Mouse (Mus musculus) embryonic facial prominence, embryonic 11.5 days (tissue): ENCODE measurements around the gene Ddx58. TPM values are rescaled to one million over a fixed set of nuclear protein-coding genes. Genes with fewer than 3 reads are reported as not detected.

Experiments used
- ATAC-seq: fragments of 200-750 bp; cut with Nextera tagmentation; replicated peaks from 2 replicates; pipeline ENCODE4 v1.8.0; 2017; ENCODE audit warnings: low read depth; ENCODE audit not compliant: insufficient number of reproducible peaks, low FRiP score, low TSS enrichment
- DNase-seq: peaks from one replicate; pipeline ENCODE4 v3.0.0-alpha.2; 2015; ENCODE audit warnings: low spot score
- H3K27ac ChIP-seq: fragments of 300-500 bp; sonication (generic); replicated peaks from 2 replicates; pipeline ENCODE4 v1.5.1; 2014; ENCODE audit warnings: mild to moderate bottlenecking, low read depth, low read length, control low read depth
- H3K27me3 ChIP-seq: fragments of 300-500 bp; sonication (generic); 2 replicates; pipeline ENCODE4 v1.6.1; 2014; ENCODE audit warnings: mild to moderate bottlenecking, low read length, moderate library complexity, mixed read lengths; ENCODE audit not compliant: control insufficient read depth, insufficient read depth
- H3K36me3 ChIP-seq: fragments of 300-500 bp; sonication (generic); replicated peaks from 2 replicates; pipeline ENCODE4 v1.6.1; 2014; ENCODE audit warnings: low read depth, mild to moderate bottlenecking, low read length, moderate library complexity, mixed read lengths; ENCODE audit not compliant: control insufficient read depth, insufficient read depth
- H3K4me1 ChIP-seq: fragments of 300-500 bp; sonication (generic); 2 replicates; pipeline ENCODE4 v1.6.1; 2014; ENCODE audit warnings: low read length, mixed read lengths; ENCODE audit not compliant: control insufficient read depth, insufficient read depth
- H3K4me2 ChIP-seq: fragments of 300-500 bp; sonication (generic); 2 replicates; pipeline ENCODE4 v1.6.1; 2014; ENCODE audit warnings: low read depth, mild to moderate bottlenecking, control low read depth, low read length, moderate library complexity
- H3K4me3 ChIP-seq: fragments of 300-500 bp; sonication (generic); 2 replicates; pipeline ENCODE4 v1.5.1; 2014; ENCODE audit warnings: low read depth, low read length, control low read depth
- H3K9ac ChIP-seq: fragments of 300-500 bp; sonication (generic); replicated peaks from 2 replicates; pipeline ENCODE4 v1.6.1; 2014; ENCODE audit warnings: mild to moderate bottlenecking, control low read depth, low read length
- H3K9me3 ChIP-seq: fragments of 300-500 bp; sonication (generic); replicated peaks from 2 replicates; pipeline ENCODE4 v1.6.1; 2016; ENCODE audit warnings: mild to moderate bottlenecking, low read length, inconsistent platforms, mixed read lengths; ENCODE audit not compliant: control insufficient read depth
- WGBS: fragments of 180-500 bp; shearing (Covaris S2); extraction: QIAGEN DNeasy Blood & Tissue Kit; methylation state at CpG from one replicate; pipeline ENCODE4 v1.1.7; 2014; 5-methylcytosine and 5-hydroxymethylcytosine counted together
- polyA plus RNA-seq: library from polyadenylated mRNA; unstranded; fragments of >200 nt; fragmentation: Nextera tagmentation; extraction: Ambion mirVana; gene quantifications from 2 replicates; pipeline ENCODE4 v1.2.1, GENCODE M21; 2014

Ddx58 gene
- polyA plus RNA-seq, 1 experiment from 2014 or later = 4.6 TPM

DNA sequence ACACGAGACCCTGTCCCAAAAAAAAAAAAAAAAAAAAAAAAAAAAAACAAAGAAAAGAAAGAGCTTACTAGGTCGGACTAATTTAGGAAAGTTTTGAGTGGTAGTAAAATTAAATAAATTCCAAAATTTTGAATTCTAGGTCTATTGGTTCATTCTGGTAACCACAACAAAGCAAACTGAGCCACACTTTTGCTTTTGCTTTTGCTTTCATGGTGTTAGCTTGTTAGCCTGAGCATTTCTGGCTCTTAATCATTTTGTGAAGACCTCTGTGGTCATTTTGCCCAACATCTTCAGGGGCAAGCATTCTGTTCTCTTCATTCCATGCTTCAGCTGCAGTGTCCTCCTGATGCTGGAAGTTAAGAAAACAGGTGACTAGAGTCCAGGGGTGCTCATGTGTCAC is 67.3 kb downstream of the Ddx58 start:
- Histone ChIP-seq H3K27ac (no peak overlapping the region), H3K4me2 (no peak overlapping the region), H3K9me3 (no peaks in the 10 kb centered on the region), H3K36me3 (no peaks in the 10 kb centered on the region; the same call in 1 of the 2 replicates), H3K4me3 (no peak overlapping the region), H3K4me1 (no peaks in the 10 kb centered on the region), H3K27me3 (no peaks in the 10 kb centered on the region), H3K9ac (no peak overlapping the region)
- ATAC-seq (no peak), DNase-seq (no peak)
- 81% methylated on average over 2 of the region's 2 CpGs for WGBS

DNA sequence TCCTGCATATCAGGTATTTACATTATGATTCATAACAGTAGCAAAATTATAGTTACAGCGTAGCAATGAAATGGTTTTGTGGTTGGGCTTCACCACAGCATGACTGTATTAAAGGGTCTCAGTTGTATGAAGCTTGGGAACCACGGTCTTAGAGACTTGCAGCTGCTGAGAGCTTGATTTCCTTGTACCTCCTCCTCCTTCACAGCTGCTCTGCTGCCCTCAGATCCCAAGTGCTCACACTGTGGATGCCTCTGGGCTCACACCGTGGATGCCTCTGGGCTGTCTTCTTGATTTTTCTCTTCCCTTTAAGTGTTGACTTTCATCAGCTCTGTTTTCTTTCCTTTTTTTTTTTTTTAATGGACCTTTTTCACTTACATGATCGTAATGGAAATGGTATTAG is 68.2 kb downstream of the Ddx58 start:
- no peaks in the 10 kb centered on the region for H3K27me3 ChIP-seq
- no peaks in the 10 kb centered on the region for H3K9me3 ChIP-seq
- H3K9ac ChIP-seq = no peak overlapping the region
- no peaks in the 10 kb centered on the region for H3K4me1 ChIP-seq
- H3K4me3 ChIP-seq = no peak overlapping the region
- ATAC-seq (no peak), DNase-seq (no peak)
- no peak overlapping the region for H3K4me2 ChIP-seq
- H3K27ac ChIP-seq = no peak overlapping the region
- no peaks in the 10 kb centered on the region; the same call in 1 of the 2 replicates for H3K36me3 ChIP-seq
- 93% methylated on average over 4 of the region's 4 CpGs for WGBS

DNA sequence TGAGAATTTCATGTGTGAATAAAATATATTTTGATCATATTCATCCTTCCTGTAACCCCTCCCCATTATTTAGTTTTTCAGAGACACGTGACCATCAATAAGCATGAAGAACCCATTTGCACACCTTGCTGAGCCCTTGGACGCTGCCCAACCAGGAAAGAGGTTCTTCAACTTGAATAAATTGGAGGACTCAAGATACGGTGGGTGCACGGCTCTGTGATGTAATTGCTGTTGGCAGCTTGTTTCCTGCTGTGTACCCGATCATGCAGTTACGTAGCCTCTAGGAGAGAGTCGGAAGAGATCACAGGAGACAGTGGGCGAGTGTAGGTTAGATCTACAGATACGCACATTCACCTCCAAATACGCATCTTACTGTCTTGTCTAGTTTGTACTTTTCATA is 76.0 kb downstream of the Ddx58 start:
- Histone ChIP-seq H3K27me3 (no peaks in the 10 kb centered on the region), H3K4me1 (no peaks in the 10 kb centered on the region), H3K36me3 (no peaks in the 10 kb centered on the region), H3K4me3 (no peak overlapping the region), H3K27ac (no peak overlapping the region), H3K9me3 (no peaks in the 10 kb centered on the region), H3K9ac (no peak overlapping the region), H3K4me2 (no peak overlapping the region)
- 73% methylated on average over 10 of the region's 10 CpGs for WGBS
- ATAC-seq = no peak
- DNase-seq = no peak

DNA sequence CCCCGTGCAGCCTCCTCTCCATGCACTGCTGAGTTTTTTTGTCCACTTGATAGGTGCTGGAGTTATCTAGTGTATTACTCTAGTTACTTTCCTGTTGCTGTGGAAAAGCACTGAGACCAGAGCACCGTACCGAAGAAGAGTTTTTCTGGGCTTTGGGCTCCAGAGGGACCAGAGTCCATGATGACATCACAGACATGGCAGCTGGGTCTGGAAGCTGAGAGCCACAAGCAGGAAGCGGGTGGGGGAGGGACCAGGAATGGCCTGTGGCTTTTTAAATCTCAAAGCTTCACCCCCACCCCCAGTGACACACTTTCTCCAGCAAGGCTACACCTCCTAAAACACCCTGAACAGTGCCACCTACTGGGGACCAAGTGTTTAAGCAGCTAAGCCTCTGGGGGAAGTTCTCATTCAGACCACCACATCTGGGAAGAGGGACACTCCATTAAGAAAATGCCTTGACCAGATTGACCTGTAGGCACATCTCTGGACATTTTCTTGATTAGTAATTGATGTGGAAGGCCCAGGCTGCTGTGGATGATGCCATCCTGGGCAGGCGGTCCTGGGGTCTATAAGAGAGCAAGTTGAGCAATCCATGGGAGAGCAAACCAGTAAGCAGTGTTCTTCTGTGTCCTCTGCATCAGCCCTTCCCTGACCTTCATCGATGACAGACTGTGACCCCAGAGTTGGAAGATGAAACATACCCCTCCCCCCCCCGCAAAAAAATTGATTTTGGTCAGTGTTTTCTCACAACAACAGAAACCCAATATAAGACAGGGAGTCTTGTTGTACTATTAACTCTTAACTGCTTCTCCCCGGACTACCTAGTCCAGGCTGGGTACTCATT is 78.8 kb downstream of the Ddx58 start:
- Histone ChIP-seq H3K9me3 (no peaks in the 10 kb centered on the region), H3K36me3 (no peaks in the 10 kb centered on the region), H3K4me2 (no peak overlapping the region), H3K27me3 (no peaks in the 10 kb centered on the region), H3K9ac (no peak overlapping the region), H3K27ac (no peak overlapping the region), H3K4me3 (no peak overlapping the region), H3K4me1 (no peaks in the 10 kb centered on the region)
- DNase-seq (no peak), ATAC-seq (no peak)
- WGBS = 98% methylated on average over 8 of the region's 8 CpGs

DNA sequence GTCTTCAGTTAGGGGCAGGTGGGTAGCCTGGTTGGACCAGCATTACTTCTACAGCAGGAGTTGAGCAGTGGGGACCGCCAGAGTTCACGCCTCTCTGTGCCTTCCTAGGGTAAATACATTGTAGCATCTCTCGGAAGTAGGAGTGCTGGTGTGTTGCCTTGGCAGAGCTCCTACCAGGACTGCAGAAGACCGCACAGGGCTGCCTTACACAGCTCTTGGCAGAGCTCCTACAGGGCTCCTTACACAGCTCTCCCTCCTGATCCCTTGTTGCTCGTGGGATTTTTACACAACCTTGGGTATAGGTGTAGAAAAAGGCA is 81.4 kb downstream of the Ddx58 start:
- H3K9ac ChIP-seq = no peak overlapping the region
- WGBS = 92% methylated on average over 5 of the region's 5 CpGs
- no peak overlapping the region for H3K27ac ChIP-seq
- no peak overlapping the region for H3K4me3 ChIP-seq
- H3K9me3 ChIP-seq = no peaks in the 10 kb centered on the region
- ATAC-seq = no peak
- no peaks in the 10 kb centered on the region for H3K4me1 ChIP-seq
- no peaks in the 10 kb centered on the region for H3K27me3 ChIP-seq
- H3K4me2 ChIP-seq = no peak overlapping the region
- no peak for DNase-seq
- H3K36me3 ChIP-seq = no peaks in the 10 kb centered on the region

DNA sequence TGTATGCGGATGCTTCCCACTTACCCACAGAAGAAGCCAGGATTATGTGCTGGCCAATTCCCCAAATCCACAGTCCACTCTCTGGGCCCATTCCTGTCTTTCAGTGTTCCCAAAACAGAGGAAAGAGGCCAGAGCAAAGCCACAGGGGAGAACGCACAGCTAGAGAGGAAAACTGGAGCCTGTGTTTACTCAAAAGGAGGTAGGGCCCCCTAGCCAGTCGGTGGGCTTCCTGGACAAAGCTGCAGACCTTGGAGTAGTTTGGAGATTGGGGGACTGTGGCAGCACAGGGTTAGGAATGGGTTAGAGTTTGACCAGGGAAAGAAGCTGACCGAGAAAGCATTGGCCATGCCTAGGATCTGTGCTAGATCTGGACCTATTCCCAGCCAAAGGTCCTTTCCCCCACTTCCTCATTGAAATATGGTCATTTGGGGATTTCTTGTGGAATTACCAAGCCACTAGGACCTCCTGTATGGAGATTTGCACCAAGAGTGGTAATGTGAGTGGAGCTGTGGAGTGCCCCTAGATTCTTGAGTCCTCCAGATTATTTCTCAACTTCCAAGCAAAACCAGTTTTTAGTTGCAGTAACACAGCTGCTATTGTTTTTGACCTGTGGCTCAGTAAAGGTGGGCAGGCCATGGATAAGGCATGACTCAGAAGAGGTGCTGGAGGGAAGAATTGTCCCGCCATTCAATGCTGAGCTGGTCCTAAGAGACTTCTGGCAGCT is 82.0 kb downstream of the Ddx58 start:
- Histone ChIP-seq H3K9me3 (no peaks in the 10 kb centered on the region), H3K4me3 (no peak overlapping the region), H3K9ac (no peak overlapping the region), H3K27ac (no peak overlapping the region), H3K36me3 (no peaks in the 10 kb centered on the region), H3K4me2 (no peak overlapping the region), H3K4me1 (no peaks in the 10 kb centered on the region), H3K27me3 (no peaks in the 10 kb centered on the region)
- ATAC-seq (no peak), DNase-seq (no peak)
- 75% methylated on average over 5 of the region's 5 CpGs for WGBS

DNA sequence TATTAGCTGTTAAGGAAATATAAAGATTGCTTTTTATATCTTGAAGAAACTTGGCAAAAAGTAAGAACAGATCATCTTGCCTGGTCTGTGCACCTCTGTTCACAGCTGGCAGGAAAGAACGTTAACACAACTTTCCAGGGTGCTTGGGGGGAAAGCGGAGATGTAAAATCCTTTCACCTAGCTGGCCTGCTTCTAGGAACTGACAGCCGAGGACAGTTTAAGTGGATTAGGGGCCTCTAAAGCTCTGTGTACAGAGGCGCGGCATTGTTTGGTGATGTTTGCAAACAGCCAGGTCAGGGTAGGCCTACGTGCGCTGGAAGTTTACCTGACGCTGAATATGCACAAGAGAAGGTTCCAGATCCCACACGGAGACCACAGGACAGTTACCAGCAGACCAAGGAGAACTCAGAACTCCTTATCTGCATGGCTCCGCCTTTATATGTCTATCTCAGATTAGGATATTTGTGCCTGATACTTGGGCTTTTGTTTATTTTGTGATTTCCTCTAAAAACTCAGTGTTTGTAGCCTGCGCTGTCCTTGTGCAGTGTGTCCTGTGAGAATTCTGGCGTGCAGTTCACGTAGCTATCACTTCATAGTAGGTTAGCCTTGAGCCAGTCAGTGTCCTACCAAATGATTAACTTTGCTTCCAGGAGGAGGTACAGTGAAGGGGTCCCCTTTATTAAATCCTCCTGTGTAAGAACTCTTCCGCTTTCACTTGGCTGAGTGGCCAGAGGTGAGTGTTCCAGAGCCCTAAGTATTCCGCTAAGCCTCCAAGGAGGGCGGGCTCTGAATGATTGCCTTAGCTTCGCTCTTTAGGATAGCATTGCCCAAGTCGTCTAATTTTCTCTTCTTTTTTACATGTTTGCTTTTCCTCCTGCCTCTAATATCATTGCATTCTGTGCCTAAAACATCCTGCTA is 82.8 kb downstream of the Ddx58 start:
- Histone ChIP-seq H3K9me3 (no peaks in the 10 kb centered on the region), H3K9ac (no peak overlapping the region), H3K4me1 (no peaks in the 10 kb centered on the region), H3K27me3 (no peaks in the 10 kb centered on the region), H3K4me3 (no peak overlapping the region), H3K36me3 (no peaks in the 10 kb centered on the region), H3K27ac (no peak overlapping the region), H3K4me2 (no peak overlapping the region)
- DNase-seq (no peak), ATAC-seq (no peak)
- WGBS = 77% methylated on average over 18 of the region's 18 CpGs
